In genomic region chr12:84218289-84219120, GRCm38 (mm10) we compare ENCODE assay signal across 7 mouse cellular contexts. TPM values are rescaled to one million over a fixed set of nuclear protein-coding genes. Genes with fewer than 3 reads are reported as not detected.
DNase-seq lines count a peak whose midpoint lies in the region; ATAC-seq lines count a peak whose summit lies in the region.

Gene Elmsan1, minus strand, starts transcription at chr12:84218881.

- DNase-seq in adrenal gland, postnatal 10 days: peak; percentile 89
- peak; percentile 88 for DNase-seq in embryonic facial prominence, embryonic 10.5 days (ENCODE audit: low spot score)
- peak; percentile 86 to 90 for DNase-seq in heart, adult 18-20 months
- peak; percentile 70 for DNase-seq in kidney, adult 11 months
- peak; percentile 70 for DNase-seq in spleen, adult 12 weeks (ENCODE audit: low spot score)

- peaks cover 20% of the 10 kb centered on the region for H3K27me3 ChIP-seq in embryonic facial prominence, embryonic 10.5 days (replicated peaks; ENCODE audit: low read depth, poor library complexity, severe bottlenecking)
- peaks cover 10% of the 10 kb centered on the region; the same call in 1 of the 2 replicates for H3K27me3 ChIP-seq in limb, embryonic 12.5 days
- H3K27me3 ChIP-seq in midbrain, embryonic 12.5 days: peaks cover 56% of the 10 kb centered on the region

- peaks cover 62% of the 10 kb centered on the region for H3K4me1 ChIP-seq in embryonic facial prominence, embryonic 10.5 days
- H3K4me1 ChIP-seq in limb, embryonic 12.5 days (replicated peaks): peaks cover 59% of the 10 kb centered on the region
- peaks cover 69% of the 10 kb centered on the region for H3K4me1 ChIP-seq in midbrain, embryonic 12.5 days

- H3K9ac ChIP-seq in limb, embryonic 12.5 days (replicated peaks): peak within 1 kb of the TSS; percentile 87
- peak within 1 kb of the TSS; percentile 78 for H3K9ac ChIP-seq in midbrain, embryonic 12.5 days (replicated peaks)

- WGBS in embryonic facial prominence, embryonic 10.5 days: under 1% methylated on average over 82 of the region's 82 CpGs
- under 1% methylated on average over 82 of the region's 82 CpGs for WGBS in limb, embryonic 12.5 days
- WGBS in midbrain, embryonic 12.5 days: under 1% methylated on average over 69 of the region's 82 CpGs

- ATAC-seq in limb, embryonic 12.5 days (ENCODE audit: insufficient number of reproducible peaks, insufficient read depth, low FRiP score, low TSS enrichment, low read depth): peak; percentile 76
- peak; percentile 73 for ATAC-seq in midbrain, embryonic 12.5 days (ENCODE audit: low FRiP score, low read depth)

- H3K4me3 ChIP-seq in embryonic facial prominence, embryonic 10.5 days: peak within 1 kb of the TSS; percentile 94
- H3K4me3 ChIP-seq in limb, embryonic 12.5 days (replicated peaks): peak within 1 kb of the TSS; percentile 84
- H3K4me3 ChIP-seq in midbrain, embryonic 12.5 days: peak within 1 kb of the TSS; percentile 79

- peak within 1 kb of the TSS; percentile 80 for H3K4me2 ChIP-seq in limb, embryonic 12.5 days
- peak within 1 kb of the TSS; percentile 92 for H3K4me2 ChIP-seq in midbrain, embryonic 12.5 days (replicated peaks)

- H3K9me3 ChIP-seq in embryonic facial prominence, embryonic 10.5 days: no peaks in the 10 kb centered on the region
- H3K9me3 ChIP-seq in limb, embryonic 12.5 days: no peaks in the 10 kb centered on the region
- no peaks in the 10 kb centered on the region for H3K9me3 ChIP-seq in midbrain, embryonic 12.5 days

- peaks cover 22% of the 10 kb centered on the region for H3K36me3 ChIP-seq in embryonic facial prominence, embryonic 10.5 days (replicated peaks)
- no peaks in the 10 kb centered on the region for H3K36me3 ChIP-seq in limb, embryonic 12.5 days
- no peaks in the 10 kb centered on the region for H3K36me3 ChIP-seq in midbrain, embryonic 12.5 days

- H3K27ac ChIP-seq in embryonic facial prominence, embryonic 10.5 days (replicated peaks): peak within 1 kb of the TSS; percentile 92
- peak within 1 kb of the TSS; percentile 94 for H3K27ac ChIP-seq in limb, embryonic 12.5 days
- H3K27ac ChIP-seq in midbrain, embryonic 12.5 days (replicated peaks): peak within 1 kb of the TSS; percentile 75

RNA-seq across cellular contexts. Expression of gene Elmsan1, which starts in this region (rescaled TPM):
- total RNA-seq in adrenal gland, postnatal 10 days (2021): 10 to 100 TPM; 19.2 to 24.9 TPM
- 7.3 and 8.2 TPM in 2 replicates for polyA plus RNA-seq in embryonic facial prominence, embryonic 10.5 days (2016; fragmentation: Nextera tagmentation; extraction: Ambion mirVana)
- total RNA-seq in heart, adult 18-20 months (2021): 10 to 100 TPM; 10.5 to 13.3 TPM
- 7.0 and 8.6 TPM in 2 replicates for polyA plus RNA-seq in limb, embryonic 12.5 days (2016; fragmentation: Nextera tagmentation; extraction: Ambion mirVana)
- 6.5 and 6.6 TPM in 2 replicates for polyA plus RNA-seq in midbrain, embryonic 12.5 days (2016; fragmentation: Nextera tagmentation; extraction: Ambion mirVana)

Comparison
In these comparisons a context has a peak if more than half of its experiments do, and no peak if none do; other contexts are left out.
1. Peak in every context shown above with its lines: DNase-seq, ATAC-seq, H3K4me3 ChIP-seq and H3K27ac ChIP-seq.